Mouse (Mus musculus) C2C12 (cell line): ENCODE data around the gene Cbx7.
A peak's percentile ranks its signal among the peaks of the same experiment; 100 is the strongest.

ENCODE experiments used
- CEBPB ChIP-seq: IDR thresholded peaks from one replicate; pipeline ENCODE4 v1.6.1; 2011; ENCODE audit warnings: low read depth, mild to moderate bottlenecking, control low read depth, moderate library complexity
- CTCF ChIP-seq: IDR thresholded peaks from one replicate; pipeline ENCODE4 v1.5.1; 2011; ENCODE audit not compliant: control insufficient read depth, insufficient read depth, insufficient read length
- FOSL1 ChIP-seq: IDR thresholded peaks from one replicate; pipeline ENCODE4 v1.8.0; 2011; ENCODE audit warnings: mild to moderate bottlenecking, low read length; ENCODE audit not compliant: poor library complexity, insufficient read depth, severe bottlenecking
- MAX ChIP-seq: IDR thresholded peaks from one replicate; pipeline ENCODE4 v1.6.1; 2011; ENCODE audit warnings: mild to moderate bottlenecking, control low read depth
- USF1 ChIP-seq: IDR thresholded peaks from one replicate; pipeline ENCODE4 v1.6.1; 2011; ENCODE audit warnings: low read depth, mild to moderate bottlenecking, control low read depth, moderate library complexity

DNA sequence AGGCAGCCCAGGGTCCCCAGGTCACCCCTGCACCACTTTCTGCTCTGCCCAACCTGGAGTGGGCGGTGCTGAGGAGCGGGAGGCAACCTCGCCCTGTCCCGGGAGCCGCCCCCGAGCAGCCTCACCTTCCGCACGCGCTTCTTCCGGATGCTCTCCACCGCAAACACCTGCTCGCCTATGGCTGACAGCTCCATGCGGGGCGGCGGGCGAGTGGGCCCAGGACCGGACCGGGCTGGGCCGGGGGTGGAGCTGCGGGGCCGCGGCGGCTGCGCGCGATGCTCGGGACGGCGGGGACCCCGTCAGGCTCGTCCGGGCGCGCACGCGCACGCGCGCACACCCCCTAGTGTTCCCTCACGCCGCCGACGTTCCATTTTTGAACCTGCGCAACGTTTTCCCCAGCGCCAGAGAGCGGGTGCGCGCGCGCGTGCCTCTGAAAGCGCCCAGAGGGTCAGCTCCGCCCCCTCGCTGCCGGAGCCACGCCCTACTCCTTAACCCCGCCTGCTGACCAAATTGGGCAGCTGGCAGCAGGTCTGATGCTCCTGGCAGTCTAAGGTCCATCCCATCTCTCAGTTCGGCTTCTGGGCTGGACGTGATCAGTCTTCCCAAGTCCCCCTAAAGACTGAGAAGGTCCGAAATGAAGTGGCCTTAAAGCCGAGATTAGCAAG lies 38.5 kb downstream of the Cbx7 start:
- TF ChIP-seq CEBPB (no peak), CTCF (no peak), MAX (peak; percentile 77), FOSL1 (no peak), USF1 (no peak)
